Mouse (Mus musculus): ENCODE results near the gene Npas3.

GRCm38 (mm10) chr12:53753368-53753937, 505.0 kb downstream of the Npas3 start:
- TF ChIP-seq CTCF (IDR thresholded peaks at IDR 0.05; ENCODE audit: low read depth, low read length) (no peak), POLR2A (IDR thresholded peaks at IDR 0.05; ENCODE audit: extremely low read depth, insufficient read depth, low read length) (no peak)
